Mouse (Mus musculus) ES-Bruce4 (cell line): ENCODE measurements around the gene Cmpk1.

Experiments used
- CTCF ChIP-seq: IDR thresholded peaks from one replicate; pipeline ENCODE4 v1.8.1; 2011; ENCODE audit warnings: low read depth, low read length
- POLR2A ChIP-seq: IDR thresholded peaks from one replicate; pipeline ENCODE4 v1.8.1; 2011; ENCODE audit warnings: low read length; ENCODE audit not compliant: insufficient read depth

DNA sequence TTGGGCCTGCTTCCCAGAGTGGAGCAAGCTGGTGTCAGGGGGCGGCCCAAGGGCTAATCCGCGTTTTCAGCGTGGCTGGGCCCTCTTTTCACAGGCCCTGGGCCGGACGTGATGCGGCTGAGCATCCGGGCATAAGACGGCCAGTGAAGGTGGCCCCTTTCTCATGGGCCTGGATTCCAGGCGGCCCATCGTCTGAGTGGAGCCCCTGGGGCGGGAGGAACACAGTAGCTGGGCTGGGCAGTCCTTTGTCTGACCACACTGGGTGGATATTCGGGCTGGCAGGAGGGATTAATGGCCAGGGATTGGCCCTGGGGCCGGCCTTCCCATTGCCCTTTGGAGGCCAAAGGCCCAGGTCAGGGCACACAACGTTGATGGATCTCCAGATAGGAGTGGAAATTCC lies 57.9 kb downstream of the Cmpk1 start:
- no peak for TF ChIP-seq CTCF
- no peak for TF ChIP-seq POLR2A
